Mouse (Mus musculus) thymus, postnatal 36 days (tissue): ENCODE results near the gene 4921536K21Rik.

Source experiments
- DNase-seq, 2 experiments: peaks; one replicate each; pipeline ENCODE4 v3.0.0; 2022; ENCODE audit warnings: mixed read lengths in 2 of 2

4921536K21Rik gene

GRCm38 (mm10) chr11:3910513-3911310, 15.8 kb upstream of the 4921536K21Rik start:
- no peak for DNase-seq

- DNase-seq: no peak
Observed at GRCm38 (mm10) chr11:3909236-3909635, 14.3 kb upstream of the 4921536K21Rik start.

- DNase-seq: no peak
Observed at GRCm38 (mm10) chr11:3905446-3905845, 10.5 kb upstream of the 4921536K21Rik start.

GRCm38 (mm10) chr11:3904673-3905072, 9.8 kb upstream of the 4921536K21Rik start:
- DNase-seq: no peak

- DNase-seq: no peak
Observed at GRCm38 (mm10) chr11:3903046-3903445, 8.1 kb upstream of the 4921536K21Rik start.

- DNase-seq: no peak
Observed at GRCm38 (mm10) chr11:3902516-3902915, 7.6 kb upstream of the 4921536K21Rik start.

- no peak for DNase-seq
Observed at GRCm38 (mm10) chr11:3900296-3900695, 5.4 kb upstream of the 4921536K21Rik start.

- DNase-seq: no peak
Observed at GRCm38 (mm10) chr11:3895933-3896332, 1.0 kb upstream of the 4921536K21Rik start.

- DNase-seq: no peak
Observed at GRCm38 (mm10) chr11:3895458-3895857, 560 bp upstream of the 4921536K21Rik start.

GRCm38 (mm10) chr11:3893970-3894369, 928 bp downstream of the 4921536K21Rik start:
- DNase-seq: no peak

- no peak for DNase-seq
Observed at GRCm38 (mm10) chr11:3887331-3887730, 7.6 kb downstream of the 4921536K21Rik start.

GRCm38 (mm10) chr11:3883711-3884110, 11.2 kb downstream of the 4921536K21Rik start:
- DNase-seq: no peak

GRCm38 (mm10) chr11:3879836-3880235, 15.1 kb downstream of the 4921536K21Rik start:
- peak; percentile 54 to 66 for DNase-seq

GRCm38 (mm10) chr11:3878660-3879059, 16.2 kb downstream of the 4921536K21Rik start:
- DNase-seq: peak in 1 of 2 experiments; percentile 18

GRCm38 (mm10) chr11:3876419-3876818, 18.5 kb downstream of the 4921536K21Rik start:
- no peak for DNase-seq

- no peak for DNase-seq
Observed at GRCm38 (mm10) chr11:3864343-3864742, 30.6 kb downstream of the 4921536K21Rik start.

- DNase-seq: peak; percentile 60 to 68
Observed at GRCm38 (mm10) chr11:3863454-3864112, 31.3 kb downstream of the 4921536K21Rik start, which contains the start of gene Osbp2. Gene Osbp2, minus strand, starts transcription at chr11:3863903.

GRCm38 (mm10) chr11:3862661-3863453, 32.0 kb downstream of the 4921536K21Rik start:
- DNase-seq: no peak

GRCm38 (mm10) chr11:3860361-3860760, 34.5 kb downstream of the 4921536K21Rik start:
- no peak for DNase-seq

- DNase-seq: no peak
Observed at GRCm38 (mm10) chr11:3859778-3860177, 35.1 kb downstream of the 4921536K21Rik start.

GRCm38 (mm10) chr11:3857902-3858301, 37.0 kb downstream of the 4921536K21Rik start:
- DNase-seq: no peak

GRCm38 (mm10) chr11:3855846-3856245, 39.1 kb downstream of the 4921536K21Rik start:
- no peak for DNase-seq

- DNase-seq: no peak
Observed at GRCm38 (mm10) chr11:3854156-3854555, 40.7 kb downstream of the 4921536K21Rik start.
